Mouse (Mus musculus): ENCODE measurements around the gene Fam43a. TPM values are rescaled to one million over a fixed set of nuclear protein-coding genes. Genes with fewer than 3 reads are reported as not detected.

The Fam43a gene
- polyA plus RNA-seq, 1 experiment from 2014 or later = 15.9 TPM

- Histone ChIP-seq H3K4me3 (no peak overlapping the region), H3K4me2 (no peak overlapping the region), H3K36me3 (replicated peaks) (no peaks in the 10 kb centered on the region), H3K4me1 (no peaks in the 10 kb centered on the region), H3K9me3 (no peaks in the 10 kb centered on the region), H3K27ac (no peak overlapping the region), H3K9ac (no peak overlapping the region), H3K27me3 (replicated peaks) (no peaks in the 10 kb centered on the region)
- ATAC-seq (replicated peaks) = no peak
- 22% methylated on average over 6 of the region's 6 CpGs for WGBS
These were observed 15.3 kb downstream of the Fam43a start for GRCm38 (mm10) chr16:30614705-30615317.

GRCm38 (mm10) chr16:30616281-30616680 is 16.8 kb downstream of the Fam43a start:
- Histone ChIP-seq H3K27ac (no peak overlapping the region), H3K4me3 (no peak overlapping the region), H3K9me3 (no peaks in the 10 kb centered on the region), H3K36me3 (replicated peaks) (no peaks in the 10 kb centered on the region), H3K9ac (no peak overlapping the region), H3K27me3 (replicated peaks) (no peaks in the 10 kb centered on the region), H3K4me2 (no peak overlapping the region), H3K4me1 (no peaks in the 10 kb centered on the region)
- no peak for ATAC-seq (replicated peaks)
- 64% methylated on average over 3 of the region's 3 CpGs for WGBS

- no peaks in the 10 kb centered on the region for H3K27me3 ChIP-seq (replicated peaks)
- H3K9me3 ChIP-seq = no peaks in the 10 kb centered on the region
- no peak overlapping the region for H3K9ac ChIP-seq
- H3K4me2 ChIP-seq = no peak overlapping the region
- ATAC-seq (replicated peaks) = no peak
- H3K27ac ChIP-seq = no peak overlapping the region
- 0 out of 2 replicates have a peak, but pooled peaks cover 2% of the 10 kb centered on the region for H3K4me1 ChIP-seq
- 89% methylated on average over 7 of the region's 7 CpGs for WGBS
- H3K36me3 ChIP-seq (replicated peaks) = no peaks in the 10 kb centered on the region
- H3K4me3 ChIP-seq = no peak overlapping the region
These were observed 24.1 kb downstream of the Fam43a start for GRCm38 (mm10) chr16:30623645-30624044.

- Histone ChIP-seq H3K9me3 (no peaks in the 10 kb centered on the region), H3K27me3 (replicated peaks) (no peaks in the 10 kb centered on the region), H3K4me1 (0 out of 2 replicates have a peak, but pooled peaks cover 2% of the 10 kb centered on the region), H3K27ac (no peak overlapping the region), H3K9ac (no peak overlapping the region), H3K36me3 (replicated peaks) (no peaks in the 10 kb centered on the region), H3K4me2 (no peak overlapping the region), H3K4me3 (no peak overlapping the region)
- no peak for ATAC-seq (replicated peaks)
- 57% methylated on average over 2 of the region's 2 CpGs for WGBS
These were observed 25.1 kb downstream of the Fam43a start for GRCm38 (mm10) chr16:30624640-30625039.

- ATAC-seq (replicated peaks) = no peak
- Histone ChIP-seq H3K9me3 (no peaks in the 10 kb centered on the region), H3K4me1 (0 out of 2 replicates have a peak, but pooled peaks cover 2% of the 10 kb centered on the region), H3K4me3 (no peak overlapping the region), H3K9ac (no peak overlapping the region), H3K4me2 (no peak overlapping the region), H3K36me3 (replicated peaks) (no peaks in the 10 kb centered on the region), H3K27me3 (replicated peaks) (no peaks in the 10 kb centered on the region), H3K27ac (no peak overlapping the region)
- 67% methylated on average over 11 of the region's 11 CpGs for WGBS
These were observed 28.2 kb downstream of the Fam43a start for GRCm38 (mm10) chr16:30627586-30628337.

GRCm38 (mm10) chr16:30628401-30628800 is 28.9 kb downstream of the Fam43a start:
- 0 out of 2 replicates have a peak, but pooled peaks cover 2% of the 10 kb centered on the region for H3K4me1 ChIP-seq
- 39% methylated on average over 6 of the region's 6 CpGs for WGBS
- no peak for ATAC-seq (replicated peaks)
- no peak overlapping the region for H3K27ac ChIP-seq
- no peak overlapping the region for H3K4me3 ChIP-seq
- H3K36me3 ChIP-seq (replicated peaks) = no peaks in the 10 kb centered on the region
- H3K27me3 ChIP-seq (replicated peaks) = no peaks in the 10 kb centered on the region
- no peaks in the 10 kb centered on the region for H3K9me3 ChIP-seq
- H3K9ac ChIP-seq = no peak overlapping the region
- no peak overlapping the region for H3K4me2 ChIP-seq

- no peak overlapping the region for H3K4me3 ChIP-seq
- no peak for ATAC-seq (replicated peaks)
- 92% methylated on average over 5 of the region's 5 CpGs for WGBS
- 0 out of 2 replicates have a peak, but pooled peaks cover 2% of the 10 kb centered on the region for H3K4me1 ChIP-seq
- no peak overlapping the region for H3K4me2 ChIP-seq
- H3K27ac ChIP-seq = no peak overlapping the region
- H3K9me3 ChIP-seq = no peaks in the 10 kb centered on the region
- H3K27me3 ChIP-seq (replicated peaks) = no peaks in the 10 kb centered on the region
- H3K36me3 ChIP-seq (replicated peaks) = no peaks in the 10 kb centered on the region
- H3K9ac ChIP-seq = no peak overlapping the region
These were observed 30.0 kb downstream of the Fam43a start for GRCm38 (mm10) chr16:30629509-30629908.

GRCm38 (mm10) chr16:30633906-30634746 is 34.6 kb downstream of the Fam43a start:
- Histone ChIP-seq H3K27me3 (replicated peaks) (no peaks in the 10 kb centered on the region), H3K9ac (no peak overlapping the region), H3K4me1 (no peaks in the 10 kb centered on the region), H3K36me3 (replicated peaks) (no peaks in the 10 kb centered on the region), H3K4me2 (no peak overlapping the region), H3K4me3 (no peak overlapping the region), H3K27ac (no peak overlapping the region), H3K9me3 (no peaks in the 10 kb centered on the region)
- 65% methylated on average over 8 of the region's 8 CpGs for WGBS
- no peak for ATAC-seq (replicated peaks)

GRCm38 (mm10) chr16:30638586-30638985 is 39.1 kb downstream of the Fam43a start:
- no peak for ATAC-seq (replicated peaks)
- H3K4me3 ChIP-seq = no peak overlapping the region
- no peaks in the 10 kb centered on the region for H3K9me3 ChIP-seq
- H3K36me3 ChIP-seq (replicated peaks) = no peaks in the 10 kb centered on the region
- no peak overlapping the region for H3K4me2 ChIP-seq
- no peak overlapping the region for H3K27ac ChIP-seq
- WGBS = 91% methylated on average over 14 of the region's 14 CpGs
- no peaks in the 10 kb centered on the region for H3K4me1 ChIP-seq
- no peak overlapping the region for H3K9ac ChIP-seq
- H3K27me3 ChIP-seq (replicated peaks) = no peaks in the 10 kb centered on the region

- Histone ChIP-seq H3K4me2 (no peak overlapping the region), H3K27ac (no peak overlapping the region), H3K4me1 (no peaks in the 10 kb centered on the region), H3K27me3 (replicated peaks) (no peaks in the 10 kb centered on the region), H3K9me3 (no peaks in the 10 kb centered on the region), H3K36me3 (replicated peaks) (no peaks in the 10 kb centered on the region), H3K9ac (no peak overlapping the region), H3K4me3 (no peak overlapping the region)
- 24% methylated on average over 2 of the region's 2 CpGs for WGBS
- no peak for ATAC-seq (replicated peaks)
These were observed 41.1 kb downstream of the Fam43a start for GRCm38 (mm10) chr16:30640591-30640990.

GRCm38 (mm10) chr16:30641408-30641807 is 41.9 kb downstream of the Fam43a start:
- no peak for ATAC-seq (replicated peaks)
- Histone ChIP-seq H3K4me3 (no peak overlapping the region), H3K27me3 (replicated peaks) (no peaks in the 10 kb centered on the region), H3K9me3 (no peaks in the 10 kb centered on the region), H3K9ac (no peak overlapping the region), H3K36me3 (replicated peaks) (no peaks in the 10 kb centered on the region), H3K4me1 (peaks cover 5% of the 10 kb centered on the region; the same call in 1 of the 2 replicates), H3K27ac (no peak overlapping the region), H3K4me2 (no peak overlapping the region)
- WGBS = 24% methylated on average over 4 of the region's 4 CpGs

- H3K4me3 ChIP-seq = no peak overlapping the region
- no peaks in the 10 kb centered on the region for H3K36me3 ChIP-seq (replicated peaks)
- no peak for ATAC-seq (replicated peaks)
- H3K9ac ChIP-seq = no peak overlapping the region
- no peak overlapping the region for H3K4me2 ChIP-seq
- no peaks in the 10 kb centered on the region for H3K27me3 ChIP-seq (replicated peaks)
- no peaks in the 10 kb centered on the region for H3K9me3 ChIP-seq
- 81% methylated on average over 3 of the region's 3 CpGs for WGBS
- H3K4me1 ChIP-seq = peaks cover 5% of the 10 kb centered on the region; the same call in 1 of the 2 replicates
- H3K27ac ChIP-seq = no peak overlapping the region
These were observed 42.7 kb downstream of the Fam43a start for GRCm38 (mm10) chr16:30642229-30642628.

Data from midbrain, embryonic 15.5 days (tissue).